Mouse (Mus musculus): ENCODE results near the gene Fam104a. TPM values are rescaled to one million over a fixed set of nuclear protein-coding genes. Genes with fewer than 3 reads are reported as not detected.

Gene Fam104a
- polyA plus RNA-seq, 1 experiment, result 20.3 TPM

DNA sequence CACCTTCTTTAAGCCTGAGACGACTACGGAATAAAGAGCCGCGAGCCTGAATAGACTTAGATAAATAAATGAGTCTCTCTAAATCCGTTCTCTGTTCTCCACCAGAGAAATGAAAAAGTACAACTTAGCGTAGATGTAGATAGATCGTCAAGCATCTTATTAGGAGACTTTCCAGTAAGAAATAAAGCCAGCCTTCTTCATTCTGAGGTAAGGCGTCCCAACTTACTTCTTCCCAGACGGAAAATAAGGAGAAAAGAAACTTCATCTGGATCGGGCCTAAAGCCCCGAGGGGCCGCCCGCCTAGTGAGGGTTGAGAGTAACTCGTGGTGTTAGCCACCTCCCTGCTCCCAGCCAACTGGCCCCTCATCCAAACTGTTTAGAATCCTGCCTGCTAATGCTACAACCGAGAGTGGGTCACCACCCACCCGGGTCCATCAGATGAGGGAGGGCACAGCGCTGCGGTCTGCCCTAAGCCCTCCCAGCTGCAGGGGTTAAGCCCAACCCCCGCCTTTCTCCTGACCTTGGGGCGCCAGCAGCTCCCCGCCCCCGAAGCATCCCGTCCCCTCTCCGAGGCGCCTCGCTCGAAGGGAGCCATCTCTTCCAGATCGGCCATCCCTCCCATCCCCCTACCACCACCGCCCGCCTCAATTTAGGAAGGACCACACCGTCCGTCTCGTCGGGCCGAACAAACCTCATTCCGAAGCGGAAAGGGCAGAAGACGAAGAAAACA, 893 bp downstream of the Fam104a start:
- peaks cover 5% of the 10 kb centered on the region; the same call in 1 of the 2 replicates for H3K4me1 ChIP-seq (ENCODE audit: control insufficient read depth, insufficient read depth, insufficient read length, low read length)
- peak overlapping the region; percentile 92 for H3K4me3 ChIP-seq (ENCODE audit: insufficient read depth, low read depth, low read length)
- peak overlapping the region; percentile 75 for H3K27ac ChIP-seq (replicated peaks; ENCODE audit: low read depth, low read length)

DNA sequence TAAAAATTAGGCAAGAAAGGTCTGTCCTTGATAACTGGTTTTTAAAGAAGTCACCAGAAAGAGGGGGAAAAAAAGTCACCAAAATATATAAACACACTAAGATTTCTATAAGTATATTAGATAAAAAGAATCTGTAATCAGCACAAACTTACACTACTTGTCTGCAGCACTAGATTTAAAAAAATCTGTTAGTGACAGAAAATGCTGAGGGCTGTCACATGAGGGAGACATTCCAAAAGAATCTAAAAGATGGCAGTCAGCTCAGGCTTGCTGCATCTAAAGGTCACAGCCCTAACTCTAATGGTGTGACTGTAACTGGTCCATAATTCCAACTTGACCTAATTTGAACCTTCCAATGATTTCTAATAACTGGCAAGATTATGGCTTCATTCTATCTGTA, 2.0 kb downstream of the Fam104a start:
- Histone ChIP-seq H3K27ac (replicated peaks; ENCODE audit: low read depth, low read length) (no peak overlapping the region), H3K4me3 (ENCODE audit: insufficient read depth, low read depth, low read length) (no peak overlapping the region), H3K4me1 (ENCODE audit: control insufficient read depth, insufficient read depth, insufficient read length, low read length) (peaks cover 5% of the 10 kb centered on the region; the same call in 1 of the 2 replicates)

DNA sequence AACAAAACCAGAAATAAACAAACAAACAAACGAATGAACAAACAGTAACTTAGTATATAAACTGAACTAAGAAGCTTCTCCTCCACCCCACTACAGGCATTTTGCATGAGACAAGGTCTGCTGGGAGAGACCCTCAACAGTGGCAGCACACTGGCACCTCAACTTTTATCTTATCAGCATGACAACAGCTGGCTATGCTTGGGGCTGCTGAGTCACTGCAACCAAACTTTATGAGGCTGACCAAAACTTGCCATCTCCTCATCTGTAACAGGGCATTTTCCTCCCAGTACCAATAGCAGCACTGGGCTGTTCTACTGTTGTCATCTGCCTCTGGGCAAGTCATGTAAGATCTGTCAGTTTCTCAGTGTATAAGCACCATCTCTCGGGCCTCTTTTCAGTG, 3.0 kb downstream of the Fam104a start:
- H3K4me3 ChIP-seq (ENCODE audit: insufficient read depth, low read depth, low read length), result no peak overlapping the region
- H3K4me1 ChIP-seq (ENCODE audit: control insufficient read depth, insufficient read depth, insufficient read length, low read length), result peaks cover 5% of the 10 kb centered on the region; the same call in 1 of the 2 replicates
- H3K27ac ChIP-seq (replicated peaks; ENCODE audit: low read depth, low read length), result no peak overlapping the region

DNA sequence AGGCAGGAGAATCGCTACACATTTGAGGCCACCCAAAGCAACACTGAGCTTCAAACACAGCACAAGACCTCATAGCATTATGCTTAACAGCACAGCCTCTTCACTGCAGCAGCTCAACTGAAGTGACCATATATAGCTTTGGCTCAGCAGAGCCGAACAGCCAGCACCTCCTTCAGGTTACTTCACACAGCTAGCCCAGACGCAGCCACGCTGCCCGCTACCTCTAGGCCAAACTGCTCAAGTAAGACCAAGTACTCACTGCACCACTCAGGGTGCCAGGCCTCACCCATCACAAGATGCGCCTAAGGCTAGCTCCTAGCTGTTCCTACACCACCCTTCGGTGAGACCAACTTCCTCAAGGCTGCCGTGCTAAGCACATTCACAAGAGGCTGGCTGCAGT, 5.6 kb downstream of the Fam104a start:
- Histone ChIP-seq H3K27ac (replicated peaks; ENCODE audit: low read depth, low read length) (no peak overlapping the region), H3K4me3 (ENCODE audit: insufficient read depth, low read depth, low read length) (no peak overlapping the region), H3K4me1 (ENCODE audit: control insufficient read depth, insufficient read depth, insufficient read length, low read length) (peaks cover 2% of the 10 kb centered on the region; the same call in 1 of the 2 replicates)

DNA sequence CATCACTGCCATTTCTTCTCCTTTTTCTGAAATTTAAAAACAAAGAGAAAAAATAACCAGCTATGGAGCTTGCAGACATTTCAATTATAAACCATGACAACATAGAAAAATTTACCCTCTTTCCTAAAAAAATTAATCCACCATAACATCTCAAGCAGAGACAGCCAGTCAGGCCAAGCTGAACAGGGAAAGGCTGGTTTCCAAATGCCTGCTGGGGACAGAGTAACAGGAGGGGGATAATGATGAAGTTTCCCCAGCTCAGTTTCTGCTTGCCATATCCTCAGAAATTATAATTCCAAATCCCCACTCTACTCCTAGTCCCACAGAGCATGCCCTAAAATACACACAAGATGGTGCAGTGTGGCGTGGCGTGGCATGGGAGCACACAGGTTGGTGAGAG, 6.6 kb downstream of the Fam104a start:
- Histone ChIP-seq H3K27ac (replicated peaks; ENCODE audit: low read depth, low read length) (no peak overlapping the region), H3K4me3 (ENCODE audit: insufficient read depth, low read depth, low read length) (no peak overlapping the region)

DNA sequence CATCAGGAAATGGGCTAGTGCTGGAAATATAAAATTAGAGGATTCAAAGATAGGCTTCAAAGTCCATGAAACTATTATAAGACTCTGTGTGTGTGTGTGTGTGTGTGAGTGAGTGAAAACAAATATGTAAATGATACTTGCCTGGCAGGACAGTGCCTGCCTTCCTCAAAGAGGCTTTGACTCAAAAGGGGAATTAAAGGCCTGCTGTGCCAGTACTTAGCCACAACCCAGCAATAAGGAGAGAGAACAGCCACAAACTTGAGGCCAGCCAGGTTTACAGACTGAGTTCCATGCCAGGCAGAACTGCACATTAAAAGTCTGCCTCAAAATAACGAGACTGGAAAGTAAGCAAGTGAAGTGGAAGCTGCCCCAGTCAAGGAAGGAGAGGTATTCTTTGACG, 7.1 kb downstream of the Fam104a start:
- Histone ChIP-seq H3K4me1 (ENCODE audit: control insufficient read depth, insufficient read depth, insufficient read length, low read length) (peaks cover 2% of the 10 kb centered on the region; the same call in 1 of the 2 replicates), H3K4me3 (ENCODE audit: insufficient read depth, low read depth, low read length) (no peak overlapping the region), H3K27ac (replicated peaks; ENCODE audit: low read depth, low read length) (no peak overlapping the region)

More for the DNA sequence above, 6.6 kb downstream of the Fam104a start:
- peaks cover 2% of the 10 kb centered on the region; the same call in 1 of the 2 replicates for H3K4me1 ChIP-seq (ENCODE audit: control insufficient read depth, insufficient read depth, insufficient read length, low read length)

DNA sequence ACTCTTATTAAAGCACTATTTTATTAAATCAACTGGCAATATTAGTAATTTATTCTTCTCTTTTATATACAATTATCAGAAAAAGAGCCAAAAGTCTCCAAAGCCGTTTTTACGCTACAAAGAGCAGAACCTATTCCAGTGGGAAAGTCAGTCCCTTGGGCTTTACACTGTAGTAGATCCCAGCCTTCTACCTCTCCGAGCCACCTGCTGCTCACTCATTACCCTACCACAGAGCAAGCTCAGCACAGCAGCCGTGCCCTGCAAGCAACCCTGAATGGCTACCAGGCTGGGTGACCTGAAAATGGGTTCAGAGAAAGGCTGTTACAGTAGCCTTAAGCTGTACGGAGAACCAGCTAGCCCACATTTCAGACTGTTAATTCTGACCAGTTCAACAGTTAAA, 9.4 kb downstream of the Fam104a start:
- H3K27ac ChIP-seq (replicated peaks; ENCODE audit: low read depth, low read length), result no peak overlapping the region
- H3K4me3 ChIP-seq (ENCODE audit: insufficient read depth, low read depth, low read length), result no peak overlapping the region
- peaks cover 2% of the 10 kb centered on the region; the same call in 1 of the 2 replicates for H3K4me1 ChIP-seq (ENCODE audit: control insufficient read depth, insufficient read depth, insufficient read length, low read length)

DNA sequence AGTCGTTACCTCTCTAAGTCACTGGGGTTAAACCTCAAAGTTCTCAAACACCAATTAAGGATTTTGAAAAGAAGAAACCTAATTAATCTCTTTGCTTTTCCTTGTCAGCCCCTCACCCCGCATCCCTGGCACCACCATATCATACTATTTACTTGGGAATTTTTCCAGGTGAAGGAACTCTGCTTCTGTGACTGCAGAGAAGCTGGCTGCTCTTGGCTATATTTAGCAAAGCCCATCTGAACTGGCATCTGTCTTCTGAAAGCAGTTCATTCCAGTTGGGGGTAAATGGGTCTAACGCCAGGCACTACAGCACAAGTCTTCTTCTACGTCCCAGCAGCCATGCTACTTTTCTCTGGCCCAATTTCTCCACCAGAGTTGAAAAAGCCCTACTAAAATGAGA, 10.3 kb downstream of the Fam104a start:
- Histone ChIP-seq H3K4me3 (ENCODE audit: insufficient read depth, low read depth, low read length) (no peak overlapping the region), H3K27ac (replicated peaks; ENCODE audit: low read depth, low read length) (no peak overlapping the region), H3K4me1 (ENCODE audit: control insufficient read depth, insufficient read depth, insufficient read length, low read length) (peaks cover 2% of the 10 kb centered on the region; the same call in 1 of the 2 replicates)

DNA sequence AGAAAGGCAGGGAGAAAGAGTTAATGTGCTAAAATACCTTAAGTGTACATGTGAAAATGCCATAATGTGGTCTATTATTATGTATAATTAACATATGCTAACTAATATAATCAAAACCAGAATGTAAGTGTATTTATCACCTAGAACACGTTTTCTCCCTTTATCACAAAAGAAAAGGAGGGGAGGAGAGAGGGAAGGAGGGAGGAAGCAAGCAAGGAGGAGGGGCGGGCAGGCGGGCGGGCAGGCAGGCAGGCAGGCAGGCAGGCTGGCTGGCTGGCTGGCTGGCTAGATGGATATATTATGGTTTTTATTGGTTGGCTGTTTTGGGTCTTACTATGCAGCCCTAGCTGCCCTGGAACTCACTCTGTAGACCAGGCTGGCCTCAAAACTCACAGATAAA, 14.2 kb downstream of the Fam104a start:
- Histone ChIP-seq H3K4me1 (ENCODE audit: control insufficient read depth, insufficient read depth, insufficient read length, low read length) (no peaks in the 10 kb centered on the region), H3K4me3 (ENCODE audit: insufficient read depth, low read depth, low read length) (no peak overlapping the region), H3K27ac (replicated peaks; ENCODE audit: low read depth, low read length) (no peak overlapping the region)

DNA sequence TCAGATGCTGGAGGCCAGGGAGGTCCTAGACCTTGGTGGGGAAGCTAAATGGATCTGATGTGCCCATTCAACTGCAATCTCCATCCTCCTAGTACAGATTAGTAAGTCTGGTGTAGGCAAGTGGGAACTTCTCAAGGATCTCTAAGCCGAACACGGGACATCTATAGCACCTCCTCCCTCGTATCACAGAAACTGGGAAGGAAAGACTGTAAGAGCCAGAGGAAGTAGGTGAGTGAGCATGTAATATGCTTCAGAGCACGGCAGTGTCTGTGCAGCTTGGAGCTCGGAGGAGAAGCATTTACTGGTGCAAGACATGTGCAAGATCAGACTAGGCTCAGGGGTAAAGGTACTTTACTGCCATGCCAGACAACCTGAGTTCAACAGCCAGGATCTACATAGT, 15.1 kb downstream of the Fam104a start:
- H3K27ac ChIP-seq (replicated peaks; ENCODE audit: low read depth, low read length), result no peak overlapping the region
- no peak overlapping the region for H3K4me3 ChIP-seq (ENCODE audit: insufficient read depth, low read depth, low read length)
- no peaks in the 10 kb centered on the region for H3K4me1 ChIP-seq (ENCODE audit: control insufficient read depth, insufficient read depth, insufficient read length, low read length)

DNA sequence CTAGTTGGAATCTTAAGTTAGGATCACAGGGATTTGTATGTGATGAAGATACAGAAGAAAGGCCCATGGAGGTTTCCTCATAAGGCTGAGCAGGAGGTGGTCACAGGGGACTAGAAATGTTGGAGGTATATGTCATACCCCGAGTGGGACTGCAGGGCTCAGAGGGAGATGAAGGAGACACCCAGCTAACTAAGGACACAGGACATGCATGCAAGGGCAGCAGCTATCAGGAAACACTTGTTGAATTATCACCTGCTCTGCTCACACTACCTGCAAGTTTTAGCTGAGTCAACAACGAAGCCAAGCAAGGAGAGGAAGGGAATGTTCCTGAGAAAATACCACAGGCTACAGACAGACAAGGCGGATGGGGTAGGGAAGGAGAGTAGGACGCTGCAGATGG, 16.3 kb downstream of the Fam104a start:
- no peaks in the 10 kb centered on the region for H3K4me1 ChIP-seq (ENCODE audit: control insufficient read depth, insufficient read depth, insufficient read length, low read length)
- no peak overlapping the region for H3K4me3 ChIP-seq (ENCODE audit: insufficient read depth, low read depth, low read length)
- H3K27ac ChIP-seq (replicated peaks; ENCODE audit: low read depth, low read length), result no peak overlapping the region

DNA sequence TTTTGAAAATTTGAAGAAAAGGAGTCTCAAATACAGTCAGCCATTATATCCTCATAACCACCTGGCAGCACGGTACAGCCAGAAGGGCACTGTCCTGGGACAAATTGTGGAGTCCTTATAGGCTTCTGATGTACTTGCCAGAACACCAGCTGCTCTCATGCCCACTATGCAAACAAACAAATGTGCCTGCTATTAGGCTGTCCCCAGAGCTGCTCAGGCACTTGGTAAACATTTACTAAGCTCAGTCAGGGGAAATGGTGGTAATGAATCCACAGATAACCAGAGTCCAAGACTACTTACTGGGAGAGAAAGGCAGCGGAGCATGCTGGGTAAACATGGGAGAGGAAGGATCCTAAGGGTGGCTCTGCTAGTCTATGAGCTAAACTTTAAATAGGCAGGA, 16.8 kb downstream of the Fam104a start:
- no peaks in the 10 kb centered on the region for H3K4me1 ChIP-seq (ENCODE audit: control insufficient read depth, insufficient read depth, insufficient read length, low read length)
- H3K27ac ChIP-seq (replicated peaks; ENCODE audit: low read depth, low read length), result no peak overlapping the region
- H3K4me3 ChIP-seq (ENCODE audit: insufficient read depth, low read depth, low read length), result no peak overlapping the region

DNA sequence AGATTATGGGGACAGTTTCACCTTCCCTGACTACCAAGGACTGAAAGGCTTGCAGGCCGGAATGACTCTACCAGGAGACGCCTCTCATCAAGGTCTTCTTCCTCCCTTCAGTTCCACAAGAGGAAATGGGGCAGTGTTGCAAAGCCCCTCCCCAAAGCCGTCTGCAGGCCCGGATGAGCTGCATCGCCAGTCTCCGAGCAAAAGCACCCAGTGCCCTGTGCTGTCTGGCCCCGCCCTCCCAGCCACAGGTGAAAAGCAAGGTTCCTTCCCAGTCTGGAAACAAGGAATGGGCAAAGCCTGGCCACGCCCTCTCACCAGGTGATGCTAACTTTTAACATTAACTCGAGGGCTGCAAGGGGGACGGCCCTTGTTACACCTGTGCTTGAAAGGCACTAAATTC, 17.3 kb downstream of the Fam104a start:
- no peak overlapping the region for H3K27ac ChIP-seq (replicated peaks; ENCODE audit: low read depth, low read length)

DNA sequence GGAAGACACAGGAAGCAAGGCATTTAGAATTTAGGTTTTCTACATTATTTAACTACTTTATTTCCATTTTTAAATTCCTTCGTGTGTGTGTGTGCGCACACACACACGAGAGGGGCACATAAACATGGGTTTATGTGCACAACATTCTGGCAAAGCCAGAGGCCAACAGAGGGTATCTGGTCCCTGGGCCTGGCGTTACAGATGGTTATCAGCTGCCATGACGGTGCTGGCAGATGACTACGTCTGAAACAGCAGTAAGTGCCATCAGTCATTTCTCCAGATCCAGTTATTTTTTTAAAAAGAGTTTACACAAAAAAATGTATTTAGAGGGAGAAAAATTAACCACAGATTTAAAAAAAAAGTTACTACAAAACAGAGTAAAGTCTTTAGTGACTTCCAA, 17.8 kb downstream of the Fam104a start:
- Histone ChIP-seq H3K27ac (replicated peaks; ENCODE audit: low read depth, low read length) (no peak overlapping the region), H3K4me1 (ENCODE audit: control insufficient read depth, insufficient read depth, insufficient read length, low read length) (no peaks in the 10 kb centered on the region), H3K4me3 (ENCODE audit: insufficient read depth, low read depth, low read length) (no peak overlapping the region)

More for the DNA sequence above, 17.3 kb downstream of the Fam104a start:
- Histone ChIP-seq H3K4me1 (ENCODE audit: control insufficient read depth, insufficient read depth, insufficient read length, low read length) (no peaks in the 10 kb centered on the region), H3K4me3 (ENCODE audit: insufficient read depth, low read depth, low read length) (no peak overlapping the region)

DNA sequence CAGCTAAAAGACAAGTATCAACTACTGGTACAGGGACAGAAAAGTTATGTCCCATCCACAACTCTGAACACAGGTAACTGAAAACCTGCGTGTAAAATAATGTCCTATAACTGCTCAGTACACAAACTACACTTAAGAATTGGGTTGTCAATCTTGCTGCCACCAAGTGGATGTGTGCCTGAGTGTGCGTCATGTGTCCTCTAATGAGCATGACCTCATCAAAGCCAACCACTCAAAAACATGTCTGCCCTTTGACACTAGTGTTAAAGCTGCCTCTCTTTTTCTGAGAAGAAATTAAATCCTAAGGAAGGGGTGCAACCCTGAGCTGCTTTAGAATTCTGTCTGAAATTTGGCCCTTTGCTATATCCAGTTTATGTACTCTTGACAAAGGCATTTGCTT, 19.7 kb downstream of the Fam104a start:
- Histone ChIP-seq H3K4me1 (ENCODE audit: control insufficient read depth, insufficient read depth, insufficient read length, low read length) (no peaks in the 10 kb centered on the region), H3K4me3 (ENCODE audit: insufficient read depth, low read depth, low read length) (no peak overlapping the region), H3K27ac (replicated peaks; ENCODE audit: low read depth, low read length) (no peak overlapping the region)

DNA sequence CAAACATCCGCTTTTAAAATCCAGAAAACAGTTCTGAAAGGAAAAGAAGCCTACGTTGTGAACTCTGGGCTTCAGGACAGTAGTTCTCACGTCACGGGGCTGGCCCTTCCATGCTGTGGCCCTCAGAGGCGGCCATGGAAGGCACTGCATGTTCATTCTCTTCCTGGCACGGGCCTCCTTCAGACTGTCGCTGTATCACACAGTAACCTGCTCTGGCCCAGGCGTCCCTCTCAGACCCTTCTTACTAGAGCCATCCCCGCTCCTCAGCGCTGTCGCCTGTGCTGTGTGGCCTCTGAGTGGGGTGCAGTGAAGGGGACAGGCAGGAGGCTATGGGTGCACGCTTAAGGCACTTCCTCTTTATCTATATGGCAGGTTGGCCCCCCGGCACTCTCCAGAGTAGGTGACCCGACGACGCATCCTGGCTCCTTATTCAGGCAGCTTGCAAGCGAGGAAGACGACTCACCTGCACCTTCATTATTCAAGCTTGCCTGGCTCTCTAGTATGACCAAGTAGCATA, 22.1 kb downstream of the Fam104a start:
- Histone ChIP-seq H3K27ac (replicated peaks; ENCODE audit: low read depth, low read length) (no peak overlapping the region), H3K4me1 (ENCODE audit: control insufficient read depth, insufficient read depth, insufficient read length, low read length) (no peaks in the 10 kb centered on the region), H3K4me3 (ENCODE audit: insufficient read depth, low read depth, low read length) (no peak overlapping the region)

All from brown adipose tissue, adult 24 weeks (tissue).